In the genomic region with DNA sequence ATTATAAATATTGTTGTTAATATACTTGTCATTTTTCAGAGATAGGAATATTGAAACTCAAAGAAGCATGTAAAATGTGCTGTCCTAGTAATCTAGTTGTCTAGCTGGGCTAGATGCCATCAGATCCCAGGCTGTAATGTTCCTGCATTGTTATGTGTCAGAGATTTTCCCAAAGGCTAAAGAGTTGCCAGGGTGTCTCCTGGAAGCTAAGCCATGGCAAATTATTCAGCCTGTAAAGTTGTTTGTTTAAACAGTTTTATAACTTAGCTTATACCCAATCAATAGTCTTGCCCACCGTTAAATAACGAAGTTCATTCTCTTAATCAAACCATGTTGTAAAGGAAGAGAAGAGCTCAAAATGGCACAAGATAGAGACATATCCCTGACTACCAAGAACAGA, we compare ENCODE assay signal across 15 mouse cellular contexts.
DNase-seq lines count a peak whose midpoint lies in the region; ATAC-seq and TF ChIP-seq lines count a peak whose summit lies in the region.
"Had no signal": no experiment of that assay in that cellular context is flagged by ENCODE, and none has a peak within 500 bp of the region (broad histone marks: within the 10 kb centered on the region; RNA-seq: fewer than 3 reads in every experiment).

No protein-coding gene starts in this region.

- no peak overlapping the region for H3K4me2 ChIP-seq in forebrain, embryonic 12.5 days
- H3K4me2 ChIP-seq in forebrain, embryonic 16.5 days (ENCODE audit: low read length), result no peak overlapping the region
- H3K4me2 ChIP-seq in hindbrain, postnatal 0 days (ENCODE audit: low read depth, low read length), result no peak overlapping the region
- H3K4me2 ChIP-seq in hindbrain, embryonic 11.5 days (replicated peaks; ENCODE audit: low read depth, low read length), result no peak overlapping the region
- no peak overlapping the region for H3K4me2 ChIP-seq in neural tube, embryonic 12.5 days (replicated peaks)
- H3K4me2 ChIP-seq: heart, embryonic 12.5 days; liver, embryonic 15.5 days; lung, embryonic 15.5 days had no signal

- TF ChIP-seq CTCF in hindbrain, postnatal 0 days (IDR thresholded peaks at IDR 0.05; ENCODE audit: low read depth), result no peak
- no peak for TF ChIP-seq CTCF in thymus, adult 2 months (IDR thresholded peaks at IDR 0.05; ENCODE audit: borderline replicate concordance, control insufficient read depth, extremely low read depth, insufficient read depth, low read length, poor library complexity)

- H3K4me3 ChIP-seq in forebrain, embryonic 12.5 days (replicated peaks), result no peak overlapping the region
- no peak overlapping the region for H3K4me3 ChIP-seq in forebrain, embryonic 16.5 days (replicated peaks; ENCODE audit: low read length)
- no peak overlapping the region for H3K4me3 ChIP-seq in hindbrain, postnatal 0 days (ENCODE audit: low read length)
- no peak overlapping the region for H3K4me3 ChIP-seq in hindbrain, embryonic 11.5 days (ENCODE audit: low read depth, low read length)
- no peak overlapping the region for H3K4me3 ChIP-seq in neural tube, embryonic 12.5 days
- H3K4me3 ChIP-seq in thymus, adult 2 months (ENCODE audit: control insufficient read depth, insufficient read depth, low read length), result no peak overlapping the region
- H3K4me3 ChIP-seq: heart, embryonic 12.5 days; liver, embryonic 15.5 days; lung, embryonic 15.5 days; megakaryocyte, embryonic 14.5 days had no signal

- peaks cover 7% of the 10 kb centered on the region for H3K4me1 ChIP-seq in forebrain, embryonic 12.5 days
- H3K4me1 ChIP-seq in forebrain, embryonic 16.5 days (replicated peaks; ENCODE audit: control insufficient read depth, insufficient read depth, low read length), result peaks cover 3% of the 10 kb centered on the region
- H3K4me1 ChIP-seq in hindbrain, postnatal 0 days (ENCODE audit: insufficient read depth, low read length), result no peaks in the 10 kb centered on the region
- H3K4me1 ChIP-seq in hindbrain, embryonic 11.5 days (replicated peaks; ENCODE audit: control insufficient read depth, insufficient read depth, low read length), result no peaks in the 10 kb centered on the region
- 0 out of 2 replicates have a peak, but pooled peaks cover 12% of the 10 kb centered on the region for H3K4me1 ChIP-seq in neural tube, embryonic 12.5 days
- H3K4me1 ChIP-seq in thymus, adult 2 months (replicated peaks; ENCODE audit: control insufficient read depth, insufficient read depth, low read length), result no peaks in the 10 kb centered on the region
- H3K4me1 ChIP-seq: liver, embryonic 15.5 days; lung, embryonic 15.5 days had no signal

- no peak for ATAC-seq in forebrain, embryonic 12.5 days (ENCODE audit: low FRiP score)
- no peak for ATAC-seq in forebrain, embryonic 16.5 days
- ATAC-seq in hindbrain, postnatal 0 days, result no peak
- ATAC-seq in hindbrain, embryonic 11.5 days (ENCODE audit: low FRiP score), result no peak
- ATAC-seq in neural tube, embryonic 12.5 days (ENCODE audit: low FRiP score, low read depth), result 0 out of 2 replicates have a peak, but pooled peaks have one; percentile 10
- ATAC-seq: CD4-positive, CD25-positive, alpha-beta regulatory T cell, adult 4 months had no signal

- no peaks in the 10 kb centered on the region for H3K9me3 ChIP-seq in forebrain, embryonic 12.5 days
- H3K9me3 ChIP-seq in forebrain, embryonic 16.5 days (ENCODE audit: control insufficient read depth, low read length), result no peaks in the 10 kb centered on the region
- H3K9me3 ChIP-seq in hindbrain, postnatal 0 days (ENCODE audit: low read length), result no peaks in the 10 kb centered on the region
- H3K9me3 ChIP-seq in hindbrain, embryonic 11.5 days (ENCODE audit: control insufficient read depth, low read length), result no peaks in the 10 kb centered on the region
- H3K9me3 ChIP-seq in neural tube, embryonic 12.5 days, result no peaks in the 10 kb centered on the region
- H3K9me3 ChIP-seq: heart, embryonic 12.5 days; liver, embryonic 15.5 days; lung, embryonic 15.5 days; megakaryocyte, embryonic 14.5 days had no signal

- no peak overlapping the region for H3K9ac ChIP-seq in forebrain, embryonic 12.5 days
- no peak overlapping the region for H3K9ac ChIP-seq in forebrain, embryonic 16.5 days (replicated peaks; ENCODE audit: low read depth, low read length)
- no peak overlapping the region for H3K9ac ChIP-seq in hindbrain, postnatal 0 days (replicated peaks; ENCODE audit: low read length)
- H3K9ac ChIP-seq in hindbrain, embryonic 11.5 days (ENCODE audit: low read depth, low read length), result no peak overlapping the region
- H3K9ac ChIP-seq in neural tube, embryonic 12.5 days, result no peak overlapping the region
- H3K9ac ChIP-seq: heart, embryonic 12.5 days; liver, embryonic 15.5 days; lung, embryonic 15.5 days had no signal

- 77% methylated on average over 2 of the region's 2 CpGs for WGBS in forebrain, embryonic 12.5 days
- 53% methylated on average over 2 of the region's 2 CpGs for WGBS in forebrain, embryonic 16.5 days
- 43% methylated on average over 2 of the region's 2 CpGs for WGBS in hindbrain, postnatal 0 days
- 91% methylated on average over 2 of the region's 2 CpGs for WGBS in hindbrain, embryonic 11.5 days
- 73% methylated on average over 2 of the region's 2 CpGs for WGBS in neural tube, embryonic 12.5 days
- 95% methylated on average over 2 of the region's 2 CpGs for WGBS in thymus, adult 2 months

- no peak for TF ChIP-seq POLR2A in thymus, adult 2 months (IDR thresholded peaks at IDR 0.05; ENCODE audit: control insufficient read depth, extremely low read depth, insufficient read depth, low read length, poor library complexity)

- no peaks in the 10 kb centered on the region for H3K36me3 ChIP-seq in forebrain, embryonic 12.5 days (replicated peaks)
- H3K36me3 ChIP-seq in forebrain, embryonic 16.5 days (ENCODE audit: control insufficient read depth, insufficient read depth), result no peaks in the 10 kb centered on the region
- H3K36me3 ChIP-seq in hindbrain, postnatal 0 days (ENCODE audit: insufficient read depth, low read length), result no peaks in the 10 kb centered on the region
- no peaks in the 10 kb centered on the region for H3K36me3 ChIP-seq in hindbrain, embryonic 11.5 days (ENCODE audit: control insufficient read depth, insufficient read depth, low read length)
- H3K36me3 ChIP-seq in neural tube, embryonic 12.5 days, result no peaks in the 10 kb centered on the region
- H3K36me3 ChIP-seq in thymus, adult 2 months (ENCODE audit: control insufficient read depth, insufficient read depth, low read length), result no peaks in the 10 kb centered on the region
- H3K36me3 ChIP-seq: heart, embryonic 12.5 days; liver, embryonic 15.5 days; lung, embryonic 15.5 days had no signal

- peak; percentile 52 for DNase-seq in hindbrain, postnatal 0 days (ENCODE audit: low spot score)
- no peak for DNase-seq in hindbrain, embryonic 11.5 days (ENCODE audit: low spot score)
- no peak for DNase-seq in neural tube, embryonic 10.5 days (ENCODE audit: extremely low spot score, low spot score)
- no peak for DNase-seq in thymus, adult 2 months
- DNase-seq: gastrocnemius, postnatal 10 days; thymus, adult 18-20 months; thymus, postnatal 4 days had no signal

- H3K27me3 ChIP-seq in forebrain, embryonic 12.5 days, result no peaks in the 10 kb centered on the region
- H3K27me3 ChIP-seq in forebrain, embryonic 16.5 days (replicated peaks; ENCODE audit: control insufficient read depth, insufficient read depth, low read length), result no peaks in the 10 kb centered on the region
- H3K27me3 ChIP-seq in hindbrain, postnatal 0 days (ENCODE audit: insufficient read depth, low read length), result no peaks in the 10 kb centered on the region
- H3K27me3 ChIP-seq in hindbrain, embryonic 11.5 days (ENCODE audit: control insufficient read depth, insufficient read depth, low read length), result no peaks in the 10 kb centered on the region
- H3K27me3 ChIP-seq in neural tube, embryonic 12.5 days (replicated peaks), result no peaks in the 10 kb centered on the region
- H3K27me3 ChIP-seq in thymus, adult 2 months (ENCODE audit: control insufficient read depth, insufficient read depth, low read length), result no peaks in the 10 kb centered on the region
- H3K27me3 ChIP-seq: heart, embryonic 12.5 days; liver, embryonic 15.5 days; lung, embryonic 15.5 days had no signal

- H3K27ac ChIP-seq in forebrain, embryonic 12.5 days, result 0 out of 2 replicates have a peak overlapping the region, but pooled peaks have one; percentile 31
- no peak overlapping the region for H3K27ac ChIP-seq in forebrain, embryonic 16.5 days (ENCODE audit: low read length)
- H3K27ac ChIP-seq in hindbrain, postnatal 0 days, result peak overlapping the region; percentile 38; the same call in 1 of the 2 replicates
- no peak overlapping the region for H3K27ac ChIP-seq in hindbrain, embryonic 11.5 days (ENCODE audit: low read depth, low read length)
- no peak overlapping the region for H3K27ac ChIP-seq in neural tube, embryonic 12.5 days
- H3K27ac ChIP-seq in thymus, adult 2 months (ENCODE audit: control insufficient read depth, insufficient read depth, low read length), result no peak overlapping the region
- H3K27ac ChIP-seq: liver, embryonic 15.5 days; lung, embryonic 15.5 days had no signal

Comparison
In these comparisons a context has a peak if more than half of its experiments do, and no peak if none do; other contexts are left out.
1. H3K27ac ChIP-seq: peak in forebrain, embryonic 12.5 days (single experiment) and hindbrain, postnatal 0 days (single experiment); none in forebrain, embryonic 16.5 days (single experiment), hindbrain, embryonic 11.5 days (single experiment), neural tube, embryonic 12.5 days (single experiment) and thymus, adult 2 months (single experiment).